Mouse (Mus musculus): Measurements from ENCODE around the gene Klc2. TPM values are rescaled to one million over a fixed set of nuclear protein-coding genes. Genes with fewer than 3 reads are reported as not detected.

Klc2 gene
- polyA plus RNA-seq, 1 experiment = 134 TPM

GRCm38 (mm10) chr19:5058801-5059771 is 59.3 kb downstream of the Klc2 start:
- DNase-seq (ENCODE audit: low read depth) = no peak
- TF ChIP-seq POLR2A (IDR thresholded peaks at IDR 0.05; ENCODE audit: borderline replicate concordance, extremely low read depth, insufficient read depth, insufficient read length, poor library complexity, severe bottlenecking) (no peak), CTCF (IDR thresholded peaks at IDR 0.05; ENCODE audit: borderline replicate concordance, extremely low read depth, insufficient read depth, insufficient read length) (no peak)

DNA sequence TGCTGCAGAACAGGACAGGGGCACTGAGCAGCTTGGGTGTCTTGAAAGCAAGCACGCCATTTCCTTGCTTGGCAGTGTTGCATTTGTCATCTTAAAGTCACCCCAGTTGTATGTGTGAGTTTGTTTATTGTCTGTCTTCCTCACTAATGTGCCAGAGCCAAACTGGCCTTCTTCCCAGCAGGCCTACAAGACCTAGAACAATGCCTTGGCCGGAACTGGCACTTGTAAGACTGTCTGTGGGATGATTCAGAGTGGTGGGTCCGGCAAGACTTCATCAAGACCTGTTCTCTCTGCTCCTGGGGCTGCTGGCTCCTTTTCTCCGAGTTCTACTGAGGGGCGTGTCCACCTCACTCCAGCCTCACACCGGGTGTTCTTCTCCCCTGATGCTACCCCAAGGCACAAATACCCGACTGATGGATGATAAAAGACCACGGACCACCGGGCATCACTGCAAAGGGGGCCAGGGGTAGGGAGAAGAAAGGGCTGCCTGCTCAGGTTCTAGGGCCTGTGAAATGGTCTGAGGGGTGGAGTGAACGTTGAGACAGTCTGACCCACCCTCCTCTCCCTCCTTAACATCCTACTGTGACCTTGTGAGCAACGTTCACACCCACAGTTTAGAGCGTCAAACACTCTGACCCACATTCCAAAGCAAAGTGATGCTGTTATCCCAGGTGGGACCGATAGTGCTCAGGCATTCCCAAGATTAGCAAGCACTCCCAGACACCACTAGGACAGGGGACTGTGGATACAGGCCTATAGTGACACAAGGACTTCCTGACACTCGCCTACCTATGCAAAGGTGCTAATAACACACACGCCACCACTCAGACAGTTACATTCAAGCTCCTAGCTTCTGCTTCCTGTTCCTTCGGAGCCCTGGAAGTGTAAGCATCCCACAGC is 60.2 kb downstream of the Klc2 start:
- no peak for DNase-seq (ENCODE audit: low read depth)
- no peak for TF ChIP-seq CTCF (IDR thresholded peaks at IDR 0.05; ENCODE audit: borderline replicate concordance, extremely low read depth, insufficient read depth, insufficient read length)
- TF ChIP-seq POLR2A (IDR thresholded peaks at IDR 0.05; ENCODE audit: borderline replicate concordance, extremely low read depth, insufficient read depth, insufficient read length, poor library complexity, severe bottlenecking) = no peak

Other genes starting within 250 kb of the Klc2 start
- gene Actn3, start 240.7 kb downstream of the Klc2 start, polyA plus RNA-seq (2012; rRNA removed) = 0.95 and 1.7 TPM in 2 replicates
- gene Zdhhc24, start 239.9 kb downstream of the Klc2 start, polyA plus RNA-seq (2012; rRNA removed) = 32.0 and 48.4 TPM in 2 replicates
- gene Bbs1, start 211.9 kb downstream of the Klc2 start, polyA plus RNA-seq (2012; rRNA removed) = 18.5 and 27.6 TPM in 2 replicates
- gene Dpp3, start 190.3 kb downstream of the Klc2 start, polyA plus RNA-seq (2012; rRNA removed) = 111 and 122 TPM in 2 replicates
- 10.3 and 14.2 TPM in 2 replicates for gene Peli3, start 175.4 kb downstream of the Klc2 start, polyA plus RNA-seq (2012; rRNA removed)
- gene Mrpl11, start 156.4 kb downstream of the Klc2 start, polyA plus RNA-seq (2012; rRNA removed) = 70.0 and 81.9 TPM in 2 replicates
- gene Npas4, start 128.2 kb downstream of the Klc2 start, polyA plus RNA-seq (2012; rRNA removed) = 4.1 and 7.8 TPM in 2 replicates
- 31.1 and 34.9 TPM in 2 replicates for gene Slc29a2, start 94.7 kb downstream of the Klc2 start, polyA plus RNA-seq (2012; rRNA removed)
- gene B4gat1, start 79.7 kb downstream of the Klc2 start, polyA plus RNA-seq (2012; rRNA removed) = 46.8 and 49.8 TPM in 2 replicates
- gene AC124502.3, start 79.7 kb downstream of the Klc2 start, polyA plus RNA-seq (2012; rRNA removed) = 1.9 and 2.8 TPM in 2 replicates
- gene Brms1, start 77.2 kb downstream of the Klc2 start, polyA plus RNA-seq (2012; rRNA removed) = 32.9 and 39.8 TPM in 2 replicates
- gene Rin1, start 68.1 kb downstream of the Klc2 start, polyA plus RNA-seq (2012; rRNA removed) = 4.0 and 4.3 TPM in 2 replicates
- gene Cd248, start 50.5 kb downstream of the Klc2 start, polyA plus RNA-seq (2012; rRNA removed) = 15.5 and 24.7 TPM in 2 replicates
- gene Tmem151a, start 33.0 kb downstream of the Klc2 start, polyA plus RNA-seq (2012; rRNA removed) = 6.8 and 10.7 TPM in 2 replicates
- gene Yif1a, start 30.0 kb downstream of the Klc2 start, polyA plus RNA-seq (2012; rRNA removed) = 62.8 and 63.2 TPM in 2 replicates
- gene Cnih2, start 20.0 kb downstream of the Klc2 start, polyA plus RNA-seq (2012; rRNA removed) = 467 and 494 TPM in 2 replicates
- gene Rab1b, start 11.5 kb downstream of the Klc2 start, polyA plus RNA-seq (2012; rRNA removed) = 195 and 205 TPM in 2 replicates
- 50.2 and 71.6 TPM in 2 replicates for gene Pacs1, start 154.6 kb upstream of the Klc2 start, polyA plus RNA-seq (2012; rRNA removed)
- 178 and 192 TPM in 2 replicates for gene Sf3b2, start 176.9 kb upstream of the Klc2 start, polyA plus RNA-seq (2012; rRNA removed)
- gene Gal3st3, start 179.8 kb upstream of the Klc2 start, polyA plus RNA-seq (2012; rRNA removed) = 45.5 and 55.4 TPM in 2 replicates
- gene Catsper1, start 217.2 kb upstream of the Klc2 start, polyA plus RNA-seq (2012; rRNA removed) = not detected in 2 replicates
- 1.3 and 1.6 TPM in 2 replicates for gene Cst6, start 231.0 kb upstream of the Klc2 start, polyA plus RNA-seq (2012; rRNA removed)
- gene Eif1ad, start 248.2 kb upstream of the Klc2 start, polyA plus RNA-seq (2012; rRNA removed) = 37.2 and 38.4 TPM in 2 replicates
- 181 and 258 TPM in 2 replicates for gene Banf1, start 248.6 kb upstream of the Klc2 start, polyA plus RNA-seq (2012; rRNA removed)

Measured in brain, embryonic 14.5 days (tissue).